Mouse (Mus musculus) liver, embryonic 14.5 days (tissue): ENCODE measurements around the gene Rtp1. TPM values are rescaled to one million over a fixed set of nuclear protein-coding genes. Genes with fewer than 3 reads are reported as not detected.

Experiments
- ATAC-seq: fragments of 200-750 bp; cut with Nextera tagmentation; 2 replicates; pipeline ENCODE4 v1.8.0; 2017; ENCODE audit warnings: moderate number of reproducible peaks, mild to moderate bottlenecking, moderate library complexity; ENCODE audit not compliant: insufficient read depth
- DNase-seq, 3 experiments: peaks; one replicate each; pipeline ENCODE4 v3.0.0-alpha.2; 2012 to 2013; ENCODE audit warnings: low read depth in 3 of 3, low spot score in 3 of 3
- H3K27ac ChIP-seq: fragments of 300-500 bp; sonication (generic); 2 replicates; pipeline ENCODE4 v1.5.1; 2014; ENCODE audit warnings: moderate library complexity, mild to moderate bottlenecking, control low read depth, inconsistent platforms
- H3K27me3 ChIP-seq: fragments of 300-500 bp; sonication (generic); 2 replicates; pipeline ENCODE4 v1.6.1; 2014; ENCODE audit warnings: mild to moderate bottlenecking, low read length, moderate library complexity; ENCODE audit not compliant: control insufficient read depth, insufficient read depth
- H3K36me3 ChIP-seq: fragments of 300-500 bp; sonication (generic); replicated peaks from 2 replicates; pipeline ENCODE4 v1.6.1; 2014; ENCODE audit warnings: low read depth; ENCODE audit not compliant: control insufficient read depth, insufficient read depth
- H3K4me1 ChIP-seq, 2 experiments: fragments of 200-500 bp in 1 of 2; fragments of 300-500 bp in 1 of 2; sonication (generic) in 1 of 2; replicated peaks; 2 replicates each; pipeline ENCODE4 v1.6.1; 2012 to 2014; ENCODE audit warnings: antibody characterized with exemption in 1 of 2, inconsistent platforms in 1 of 2, low read length in 1 of 2; ENCODE audit not compliant: control insufficient read depth in 2 of 2, insufficient read depth in 2 of 2
- H3K4me2 ChIP-seq: fragments of 300-500 bp; sonication (generic); 2 replicates; pipeline ENCODE4 v1.6.1; 2014; ENCODE audit warnings: low read depth, mild to moderate bottlenecking, control low read depth, moderate library complexity
- H3K4me3 ChIP-seq, 2 experiments: fragments of 200-500 bp in 1 of 2; fragments of 300-500 bp in 1 of 2; sonication (generic) in 1 of 2; 2 replicates each; pipeline ENCODE4 v1.5.1; 2012 to 2014; ENCODE audit warnings: low read depth in 2 of 2, low read length in 2 of 2, mild to moderate bottlenecking in 2 of 2, control low read depth in 1 of 2, inconsistent platforms in 1 of 2, moderate library complexity in 1 of 2; ENCODE audit not compliant: insufficient read depth in 1 of 2
- H3K9ac ChIP-seq: fragments of 300-500 bp; sonication (generic); replicated peaks from 2 replicates; pipeline ENCODE4 v1.6.1; 2014; ENCODE audit warnings: mild to moderate bottlenecking, control low read depth, moderate library complexity
- H3K9me3 ChIP-seq: fragments of 300-500 bp; sonication (generic); 2 replicates; pipeline ENCODE4 v1.6.1; 2016; ENCODE audit warnings: low read length, mixed read lengths; ENCODE audit not compliant: control insufficient read depth
- CTCF ChIP-seq: IDR thresholded peaks from 2 replicates; pipeline ENCODE4 v1.5.1; 2016; ENCODE audit warnings: antibody characterized with exemption, low read depth, control low read depth
- EP300 ChIP-seq: IDR thresholded peaks from 2 replicates; pipeline ENCODE4 v1.6.1; 2016; ENCODE audit warnings: antibody characterized with exemption, low read depth
- WGBS: fragments of 180-500 bp; shearing (Covaris S2); extraction: QIAGEN DNeasy Blood & Tissue Kit; methylation state at CpG from one replicate; pipeline ENCODE4 v1.1.7; 2014; ENCODE audit not compliant: insufficient replicate concordance; 5-methylcytosine and 5-hydroxymethylcytosine counted together
- polyA plus RNA-seq, 2 experiments: library from polyadenylated mRNA; depleted of rRNA in 1 of 2; stranded (reverse) in 1 of 2; unstranded in 1 of 2; fragments of >200 nt; fragmentation: Nextera tagmentation in 1 of 2; extraction: Ambion mirVana in 1 of 2; gene quantifications; 2 replicates each; pipeline versions ENCODE4 v1.2.1 to v1.2.3; 2012 to 2014

Gene Rtp1
- polyA plus RNA-seq, 2 experiments = not detected

DNA sequence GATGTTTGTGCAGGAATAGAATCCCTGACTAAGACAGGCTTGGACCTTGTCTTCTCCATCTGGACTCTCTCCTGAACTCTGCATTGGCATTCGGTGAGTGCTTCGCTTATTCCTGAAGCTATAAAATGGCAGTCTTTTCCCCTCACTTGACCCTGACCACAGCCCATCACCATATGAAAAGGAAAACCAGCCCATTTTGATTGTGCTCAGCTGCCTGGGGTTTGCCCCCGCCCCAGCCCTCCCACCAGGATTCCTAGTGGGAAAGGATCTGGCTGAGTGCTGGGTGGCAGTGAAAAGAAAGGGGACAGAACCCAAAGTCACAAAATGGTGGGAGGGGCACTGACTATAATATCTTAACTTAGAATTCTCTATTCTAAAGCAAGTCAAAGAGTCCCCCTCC is 53.3 kb downstream of the Rtp1 start:
- ATAC-seq = no peak
- Histone ChIP-seq H3K4me1 (no peaks in the 10 kb centered on the region), H3K9ac (no peak overlapping the region), H3K4me3 (no peak overlapping the region), H3K9me3 (no peaks in the 10 kb centered on the region), H3K36me3 (no peaks in the 10 kb centered on the region), H3K4me2 (no peak overlapping the region), H3K27ac (no peak overlapping the region), H3K27me3 (no peaks in the 10 kb centered on the region)
- WGBS = 66% methylated on average over 3 of the region's 3 CpGs
- DNase-seq = no peak
- TF ChIP-seq CTCF (no peak), EP300 (no peak)

GRCm38 (mm10) chr16:23482846-23483245 is 53.9 kb downstream of the Rtp1 start:
- ATAC-seq = no peak
- 83% methylated on average over 12 of the region's 12 CpGs for WGBS
- H3K36me3 ChIP-seq = no peaks in the 10 kb centered on the region

GRCm38 (mm10) chr16:23483292-23483691 is 54.4 kb downstream of the Rtp1 start:
- no peak for ATAC-seq
- Histone ChIP-seq H3K27ac (no peak overlapping the region), H3K4me3 (no peak overlapping the region), H3K4me2 (no peak overlapping the region), H3K9me3 (no peaks in the 10 kb centered on the region), H3K4me1 (no peaks in the 10 kb centered on the region), H3K36me3 (no peaks in the 10 kb centered on the region), H3K27me3 (no peaks in the 10 kb centered on the region), H3K9ac (no peak overlapping the region)
- 64% methylated on average over 10 of the region's 10 CpGs for WGBS
- TF ChIP-seq CTCF (no peak), EP300 (no peak)
- DNase-seq = no peak

More at GRCm38 (mm10) chr16:23482846-23483245, 53.9 kb downstream of the Rtp1 start:
- no peak overlapping the region for H3K9ac ChIP-seq
- no peaks in the 10 kb centered on the region for H3K4me1 ChIP-seq
- no peak for TF ChIP-seq EP300
- TF ChIP-seq CTCF = no peak
- no peak overlapping the region for H3K27ac ChIP-seq
- no peaks in the 10 kb centered on the region for H3K9me3 ChIP-seq
- H3K4me3 ChIP-seq = no peak overlapping the region
- no peaks in the 10 kb centered on the region for H3K27me3 ChIP-seq
- DNase-seq = no peak
- H3K4me2 ChIP-seq = no peak overlapping the region

Other genes starting within 250 kb of the Rtp1 start
- 9.6 and 10.6 TPM in 2 replicates for gene St6gal1, start 204.4 kb upstream of the Rtp1 start, polyA plus RNA-seq (2012; rRNA removed)
- 10.5 and 10.6 TPM in 2 replicates for gene St6gal1, start 204.4 kb upstream of the Rtp1 start, polyA plus RNA-seq (2014; fragmentation: Nextera tagmentation; extraction: Ambion mirVana)
- gene Rtp4, start 91.2 kb downstream of the Rtp1 start, polyA plus RNA-seq (2012; rRNA removed) = 2.5 and 3.4 TPM in 2 replicates
- 3.9 and 5.1 TPM in 2 replicates for gene Rtp4, start 91.2 kb downstream of the Rtp1 start, polyA plus RNA-seq (2014; fragmentation: Nextera tagmentation; extraction: Ambion mirVana)
- gene Masp1, start 91.7 kb downstream of the Rtp1 start, polyA plus RNA-seq (2012; rRNA removed) = 11.9 and 12.4 TPM in 2 replicates
- gene Masp1, start 91.7 kb downstream of the Rtp1 start, polyA plus RNA-seq (2014; fragmentation: Nextera tagmentation; extraction: Ambion mirVana) = 14.2 and 17.3 TPM in 2 replicates